Mouse (Mus musculus) brain, embryonic 18.5 days (tissue): ENCODE data around the gene 9030612E09Rik.

Experiments
- DNase-seq: peaks from one replicate; pipeline ENCODE4 v3.0.0-alpha.2; 2012; ENCODE audit warnings: low read depth, low spot score

Gene 9030612E09Rik

GRCm38 (mm10) chr10:43203865-43204264 lies 29.4 kb downstream of the 9030612E09Rik start:
- no peak for DNase-seq

GRCm38 (mm10) chr10:43211866-43212265 lies 37.4 kb downstream of the 9030612E09Rik start:
- DNase-seq: no peak

- no peak for DNase-seq
Measured at GRCm38 (mm10) chr10:43217361-43217900, 42.9 kb downstream of the 9030612E09Rik start.

- no peak for DNase-seq
Measured at GRCm38 (mm10) chr10:43220479-43220878, 46.0 kb downstream of the 9030612E09Rik start.

- peak; percentile 90 for DNase-seq
Measured at GRCm38 (mm10) chr10:43220910-43221625, 46.6 kb downstream of the 9030612E09Rik start, which contains the start of gene Pdss2. Pdss2 (plus strand) TSS chr10:43221486.

GRCm38 (mm10) chr10:43221659-43222058 lies 47.2 kb downstream of the 9030612E09Rik start:
- no peak for DNase-seq

- no peak for DNase-seq
Measured at GRCm38 (mm10) chr10:43223391-43223790, 48.9 kb downstream of the 9030612E09Rik start.
